ENCODE assay signal across 8 mouse cellular contexts in genomic region chr13:93191831-93192645, GRCm38 (mm10). TPM values are rescaled to one million over a fixed set of nuclear protein-coding genes. Genes with fewer than 3 reads are reported as not detected.
DNase-seq lines count a peak whose midpoint lies in the region; ATAC-seq lines count a peak whose summit lies in the region.

Gene Tent2, minus strand, starts transcription at chr13:93192385.

- peak; percentile 98 for DNase-seq in adipocyte (ENCODE audit: low spot score)
- peak; percentile 99 for DNase-seq in embryo, embryonic 10 days (ENCODE audit: low spot score)
- DNase-seq in gastrocnemius, postnatal 10 days = peak; percentile 90
- peak; percentile 97 for DNase-seq in induced T-regulatory cell, adult 2 months (ENCODE audit: low read depth)
- DNase-seq in left cerebral cortex, adult 9 months (ENCODE audit: low spot score in 2 of 2) = peak; percentile 86 to 94
- peak; percentile 90 for DNase-seq in right cerebral cortex, postnatal 14 days
- DNase-seq in urinary bladder, postnatal 36 days (ENCODE audit: low spot score in 2 of 2) = peak; percentile 81 to 95

- ATAC-seq in megakaryocyte progenitor cell, adult 5-6 weeks (replicated peaks; ENCODE audit: poor library complexity) = peak; percentile 98

RNA-seq across cellular contexts. Expression of gene Tent2, which starts in this region (rescaled TPM):
- total RNA-seq in gastrocnemius, postnatal 10 days (2021) = 10 to 100 TPM; 18.0 to 27.0 TPM
- total RNA-seq in megakaryocyte progenitor cell, adult 5-6 weeks (2015) = 121 and 124 TPM in 2 replicates
- 34.7 and 51.1 TPM in 2 replicates for total RNA-seq in megakaryocyte progenitor cell, adult 5-6 weeks (2017)

Comparison
In these comparisons a context has a peak if more than half of its experiments do, and no peak if none do; other contexts are left out.
1. Peak in every context shown above with its lines: DNase-seq and ATAC-seq.